Mouse (Mus musculus) limb, embryonic 12.5 days (tissue): ENCODE results near the gene Lmbrd2. TPM values are rescaled to one million over a fixed set of nuclear protein-coding genes. Genes with fewer than 3 reads are reported as not detected.
A peak's percentile ranks its signal among the peaks of the same experiment; 100 is the strongest.

ENCODE experiments used
- ATAC-seq: fragments of 200-750 bp; cut with Nextera tagmentation; 2 replicates; pipeline ENCODE4 v1.8.0; 2017; ENCODE audit warnings: low read depth, moderate TSS enrichment; ENCODE audit not compliant: insufficient number of reproducible peaks, insufficient read depth, low FRiP score, low TSS enrichment
- H3K27ac ChIP-seq: fragments of 300-500 bp; sonication (generic); 2 replicates; pipeline ENCODE4 v1.5.1; 2016; ENCODE audit warnings: mild to moderate bottlenecking, moderate library complexity
- H3K27me3 ChIP-seq: fragments of 300-500 bp; sonication (generic); 2 replicates; pipeline ENCODE4 v1.6.1; 2016; ENCODE audit warnings: mild to moderate bottlenecking, moderate library complexity
- H3K36me3 ChIP-seq: fragments of 300-500 bp; sonication (generic); 2 replicates; pipeline ENCODE4 v1.6.1; 2016; ENCODE audit warnings: mild to moderate bottlenecking, moderate library complexity
- H3K4me1 ChIP-seq: fragments of 300-500 bp; sonication (generic); replicated peaks from 2 replicates; pipeline ENCODE4 v1.6.1; 2016
- H3K4me2 ChIP-seq: fragments of 300-500 bp; sonication (generic); 2 replicates; pipeline ENCODE4 v1.6.1; 2016; ENCODE audit warnings: mild to moderate bottlenecking, moderate library complexity
- H3K4me3 ChIP-seq: fragments of 300-500 bp; sonication (generic); replicated peaks from 2 replicates; pipeline ENCODE4 v1.5.1; 2016; ENCODE audit warnings: mild to moderate bottlenecking
- H3K9ac ChIP-seq: fragments of 300-500 bp; sonication (generic); replicated peaks from 2 replicates; pipeline ENCODE4 v1.6.1; 2016; ENCODE audit warnings: mild to moderate bottlenecking, moderate library complexity
- H3K9me3 ChIP-seq: fragments of 300-500 bp; sonication (generic); 2 replicates; pipeline ENCODE4 v1.6.1; 2016; ENCODE audit warnings: mild to moderate bottlenecking, moderate library complexity
- WGBS: fragments of 180-500 bp; shearing (Covaris S2); methylation state at CpG from one replicate; pipeline ENCODE4 v1.1.7; 2016; 5-methylcytosine and 5-hydroxymethylcytosine counted together
- polyA plus RNA-seq: library from polyadenylated mRNA; unstranded; fragments of >200 nt; fragmentation: Nextera tagmentation; extraction: Ambion mirVana; gene quantifications from 2 replicates; pipeline ENCODE4 v1.2.1, GENCODE M21; 2016

Gene Lmbrd2
- polyA plus RNA-seq, 1 experiment from 2014 or later: 3.5 TPM

- ATAC-seq: no peak
- no peak overlapping the region for H3K4me2 ChIP-seq
- H3K4me1 ChIP-seq: no peaks in the 10 kb centered on the region
- H3K4me3 ChIP-seq: no peak overlapping the region
- no peak overlapping the region for H3K9ac ChIP-seq
- H3K9me3 ChIP-seq: no peaks in the 10 kb centered on the region
- 91% methylated on average over 4 of the region's 4 CpGs for WGBS
- peaks cover 86% of the 10 kb centered on the region for H3K36me3 ChIP-seq
- H3K27me3 ChIP-seq: no peaks in the 10 kb centered on the region
- H3K27ac ChIP-seq: no peak overlapping the region
These were observed 26.2 kb upstream of the Lmbrd2 start for GRCm38 (mm10) chr15:9114131-9114530.

GRCm38 (mm10) chr15:9114599-9114998, 25.8 kb upstream of the Lmbrd2 start:
- H3K4me2 ChIP-seq: no peak overlapping the region
- 81% methylated on average over 5 of the region's 5 CpGs for WGBS
- no peak overlapping the region for H3K4me3 ChIP-seq
- no peak for ATAC-seq
- no peak overlapping the region for H3K9ac ChIP-seq
- no peak overlapping the region for H3K27ac ChIP-seq
- H3K9me3 ChIP-seq: no peaks in the 10 kb centered on the region
- H3K36me3 ChIP-seq: peaks cover 90% of the 10 kb centered on the region
- H3K4me1 ChIP-seq: no peaks in the 10 kb centered on the region
- no peaks in the 10 kb centered on the region for H3K27me3 ChIP-seq

GRCm38 (mm10) chr15:9118852-9119251, 21.5 kb upstream of the Lmbrd2 start:
- Histone ChIP-seq H3K4me1 (no peaks in the 10 kb centered on the region), H3K27ac (no peak overlapping the region), H3K4me2 (no peak overlapping the region), H3K9ac (no peak overlapping the region), H3K36me3 (peaks cover 98% of the 10 kb centered on the region), H3K9me3 (no peaks in the 10 kb centered on the region), H3K4me3 (no peak overlapping the region), H3K27me3 (no peaks in the 10 kb centered on the region)
- WGBS: 92% methylated on average over 4 of the region's 4 CpGs
- no peak for ATAC-seq

GRCm38 (mm10) chr15:9120081-9120480, 20.3 kb upstream of the Lmbrd2 start:
- no peaks in the 10 kb centered on the region for H3K9me3 ChIP-seq
- H3K27ac ChIP-seq: no peak overlapping the region
- no peak for ATAC-seq
- WGBS: 98% methylated on average over 2 of the region's 2 CpGs
- no peaks in the 10 kb centered on the region for H3K4me1 ChIP-seq
- H3K36me3 ChIP-seq: peaks cover 98% of the 10 kb centered on the region
- no peak overlapping the region for H3K4me3 ChIP-seq
- no peak overlapping the region for H3K4me2 ChIP-seq
- H3K27me3 ChIP-seq: no peaks in the 10 kb centered on the region
- H3K9ac ChIP-seq: no peak overlapping the region

- no peaks in the 10 kb centered on the region for H3K27me3 ChIP-seq
- no peak for ATAC-seq
- H3K27ac ChIP-seq: no peak overlapping the region
- WGBS: 89% methylated on average over 4 of the region's 4 CpGs
- no peaks in the 10 kb centered on the region for H3K9me3 ChIP-seq
- no peak overlapping the region for H3K4me2 ChIP-seq
- H3K4me1 ChIP-seq: no peaks in the 10 kb centered on the region
- H3K9ac ChIP-seq: no peak overlapping the region
- peaks cover 92% of the 10 kb centered on the region for H3K36me3 ChIP-seq
- no peak overlapping the region for H3K4me3 ChIP-seq
These were observed 17.4 kb upstream of the Lmbrd2 start for GRCm38 (mm10) chr15:9122989-9123388.

GRCm38 (mm10) chr15:9124856-9125255, 15.5 kb upstream of the Lmbrd2 start:
- Histone ChIP-seq H3K4me2 (no peak overlapping the region), H3K27ac (no peak overlapping the region), H3K9me3 (no peaks in the 10 kb centered on the region), H3K9ac (no peak overlapping the region), H3K27me3 (no peaks in the 10 kb centered on the region), H3K4me3 (no peak overlapping the region), H3K36me3 (peaks cover 89% of the 10 kb centered on the region), H3K4me1 (no peaks in the 10 kb centered on the region)
- WGBS: 93% methylated on average over 21 of the region's 21 CpGs
- ATAC-seq: no peak

- no peak overlapping the region for H3K27ac ChIP-seq
- H3K4me3 ChIP-seq: no peak overlapping the region
- H3K9me3 ChIP-seq: no peaks in the 10 kb centered on the region
- H3K9ac ChIP-seq: no peak overlapping the region
- H3K36me3 ChIP-seq: peaks cover 86% of the 10 kb centered on the region
- 90% methylated on average over 7 of the region's 7 CpGs for WGBS
- H3K27me3 ChIP-seq: no peaks in the 10 kb centered on the region
- no peaks in the 10 kb centered on the region for H3K4me1 ChIP-seq
- H3K4me2 ChIP-seq: no peak overlapping the region
- ATAC-seq: 0 out of 2 replicates have a peak, but pooled peaks have one; percentile 32
These were observed 13.1 kb upstream of the Lmbrd2 start for GRCm38 (mm10) chr15:9127051-9127791.

GRCm38 (mm10) chr15:9130772-9131498, 9.4 kb upstream of the Lmbrd2 start:
- H3K36me3 ChIP-seq: peaks cover 80% of the 10 kb centered on the region
- no peaks in the 10 kb centered on the region for H3K9me3 ChIP-seq
- peak overlapping the region; percentile 57 for H3K27ac ChIP-seq
- H3K9ac ChIP-seq: no peak overlapping the region
- H3K4me1 ChIP-seq: peaks cover 11% of the 10 kb centered on the region
- peak; percentile 37; the same call in 1 of the 2 replicates for ATAC-seq
- 60% methylated on average over 9 of the region's 9 CpGs for WGBS
- H3K4me3 ChIP-seq: no peak overlapping the region
- H3K4me2 ChIP-seq: no peak overlapping the region
- no peaks in the 10 kb centered on the region for H3K27me3 ChIP-seq

- no peaks in the 10 kb centered on the region for H3K27me3 ChIP-seq
- H3K9ac ChIP-seq: no peak overlapping the region
- H3K4me2 ChIP-seq: no peak overlapping the region
- no peak overlapping the region for H3K4me3 ChIP-seq
- 81% methylated on average over 4 of the region's 4 CpGs for WGBS
- H3K36me3 ChIP-seq: peaks cover 83% of the 10 kb centered on the region
- no peak for ATAC-seq
- H3K4me1 ChIP-seq: peaks cover 11% of the 10 kb centered on the region
- no peaks in the 10 kb centered on the region for H3K9me3 ChIP-seq
- peak overlapping the region; percentile 57 for H3K27ac ChIP-seq
These were observed 8.9 kb upstream of the Lmbrd2 start for GRCm38 (mm10) chr15:9131499-9131888.

GRCm38 (mm10) chr15:9132693-9133443, 7.5 kb upstream of the Lmbrd2 start:
- ATAC-seq: no peak
- no peak overlapping the region for H3K4me3 ChIP-seq
- no peaks in the 10 kb centered on the region for H3K9me3 ChIP-seq
- H3K27ac ChIP-seq: no peak overlapping the region
- no peak overlapping the region for H3K9ac ChIP-seq
- peaks cover 11% of the 10 kb centered on the region for H3K4me1 ChIP-seq
- peaks cover 84% of the 10 kb centered on the region for H3K36me3 ChIP-seq
- 83% methylated on average over 13 of the region's 13 CpGs for WGBS
- no peaks in the 10 kb centered on the region for H3K27me3 ChIP-seq
- no peak overlapping the region for H3K4me2 ChIP-seq

- Histone ChIP-seq H3K27ac (0 out of 2 replicates have a peak overlapping the region, but pooled peaks have one; percentile 32), H3K9me3 (no peaks in the 10 kb centered on the region), H3K4me3 (no peak overlapping the region), H3K36me3 (peaks cover 75% of the 10 kb centered on the region), H3K9ac (no peak overlapping the region), H3K4me1 (peaks cover 22% of the 10 kb centered on the region), H3K27me3 (no peaks in the 10 kb centered on the region), H3K4me2 (peak overlapping the region; percentile 15; the same call in 1 of the 2 replicates)
- whole genome bisulfite sequencing: 49% methylated on average over 6 of the region's 6 CpGs
- ATAC-seq: peak; percentile 74; the same call in 1 of the 2 replicates
These were observed 5.4 kb upstream of the Lmbrd2 start for GRCm38 (mm10) chr15:9134891-9135507.
